Mouse (Mus musculus): ENCODE results near the gene Imp3. TPM values are rescaled to one million over a fixed set of nuclear protein-coding genes. Genes with fewer than 3 reads are reported as not detected.
"Not testable (repeated sequence)": the region's sequence is repeated elsewhere in the genome, so short reads cannot be mapped to it uniquely, and the experiment has no call there.

The Imp3 gene
- polyA plus RNA-seq, 1 experiment: 167 TPM

- DNase-seq (ENCODE audit: low read depth in 1 of 2, low spot score in 2 of 2): no peak
- 80% methylated on average over 3 of the region's 3 CpGs for WGBS
- H3K4me1 ChIP-seq (ENCODE audit: control insufficient read depth, insufficient read depth, insufficient read length): peaks cover 9% of the 10 kb centered on the region; the same call in 1 of the 2 replicates
- TF ChIP-seq CTCF (IDR thresholded peaks at IDR 0.05; ENCODE audit: extremely low read depth, insufficient read depth, insufficient read length, insufficient replicate concordance) (no peak), POLR2A (IDR thresholded peaks at IDR 0.05; ENCODE audit: low read depth, low read length) (no peak)
- no peak overlapping the region for H3K27ac ChIP-seq (ENCODE audit: insufficient read depth, low read length)
- no peaks in the 10 kb centered on the region for H3K36me3 ChIP-seq (ENCODE audit: control insufficient read depth, insufficient read depth, low read length)
- H3K27me3 ChIP-seq (ENCODE audit: control insufficient read depth, insufficient read depth, low read length): no peaks in the 10 kb centered on the region
- H3K4me3 ChIP-seq (ENCODE audit: extremely low read depth, insufficient read depth, insufficient read length): no peak overlapping the region
These were observed 33.6 kb upstream of the Imp3 start for GRCm38 (mm10) chr9:56903662-56904061.

- no peaks in the 10 kb centered on the region for H3K36me3 ChIP-seq (ENCODE audit: control insufficient read depth, insufficient read depth, low read length)
- no peak overlapping the region for H3K27ac ChIP-seq (ENCODE audit: insufficient read depth, low read length)
- no peak overlapping the region for H3K4me3 ChIP-seq (ENCODE audit: extremely low read depth, insufficient read depth, insufficient read length)
- no peaks in the 10 kb centered on the region for H3K4me1 ChIP-seq (ENCODE audit: control insufficient read depth, insufficient read depth, insufficient read length)
- TF ChIP-seq POLR2A (IDR thresholded peaks at IDR 0.05; ENCODE audit: low read depth, low read length): no peak
- no peak for TF ChIP-seq CTCF (IDR thresholded peaks at IDR 0.05; ENCODE audit: extremely low read depth, insufficient read depth, insufficient read length, insufficient replicate concordance)
- H3K27me3 ChIP-seq (ENCODE audit: control insufficient read depth, insufficient read depth, low read length): no peaks in the 10 kb centered on the region
- no peak for DNase-seq (ENCODE audit: low read depth in 1 of 2, low spot score in 2 of 2)
- WGBS: 66% methylated on average over 9 of the region's 9 CpGs
These were observed 29.7 kb upstream of the Imp3 start for GRCm38 (mm10) chr9:56907549-56907948.

- H3K27me3 ChIP-seq (ENCODE audit: control insufficient read depth, insufficient read depth, low read length); H3K4me3 ChIP-seq (ENCODE audit: extremely low read depth, insufficient read depth, insufficient read length); DNase-seq (ENCODE audit: low read depth in 1 of 2, low spot score in 2 of 2); H3K4me1 ChIP-seq (ENCODE audit: control insufficient read depth, insufficient read depth, insufficient read length); H3K27ac ChIP-seq (ENCODE audit: insufficient read depth, low read length); H3K36me3 ChIP-seq (ENCODE audit: control insufficient read depth, insufficient read depth, low read length): not testable (repeated sequence)
- WGBS: 74% methylated on average over 4 of the region's 4 CpGs
These were observed 27.3 kb upstream of the Imp3 start for GRCm38 (mm10) chr9:56909991-56910390.

- 52% methylated on average over 1 of the region's 1 CpGs for whole genome bisulfite sequencing
- Histone ChIP-seq H3K4me1 (ENCODE audit: control insufficient read depth, insufficient read depth, insufficient read length) (no peaks in the 10 kb centered on the region), H3K4me3 (ENCODE audit: extremely low read depth, insufficient read depth, insufficient read length) (no peak overlapping the region), H3K27me3 (ENCODE audit: control insufficient read depth, insufficient read depth, low read length) (no peaks in the 10 kb centered on the region), H3K36me3 (ENCODE audit: control insufficient read depth, insufficient read depth, low read length) (no peaks in the 10 kb centered on the region), H3K27ac (ENCODE audit: insufficient read depth, low read length) (no peak overlapping the region)
- TF ChIP-seq POLR2A (IDR thresholded peaks at IDR 0.05; ENCODE audit: low read depth, low read length): no peak
- TF ChIP-seq CTCF (IDR thresholded peaks at IDR 0.05; ENCODE audit: extremely low read depth, insufficient read depth, insufficient read length, insufficient replicate concordance): no peak
- DNase-seq (ENCODE audit: low read depth in 1 of 2, low spot score in 2 of 2): no peak
These were observed 26.3 kb upstream of the Imp3 start for GRCm38 (mm10) chr9:56911017-56911416.

DNA sequence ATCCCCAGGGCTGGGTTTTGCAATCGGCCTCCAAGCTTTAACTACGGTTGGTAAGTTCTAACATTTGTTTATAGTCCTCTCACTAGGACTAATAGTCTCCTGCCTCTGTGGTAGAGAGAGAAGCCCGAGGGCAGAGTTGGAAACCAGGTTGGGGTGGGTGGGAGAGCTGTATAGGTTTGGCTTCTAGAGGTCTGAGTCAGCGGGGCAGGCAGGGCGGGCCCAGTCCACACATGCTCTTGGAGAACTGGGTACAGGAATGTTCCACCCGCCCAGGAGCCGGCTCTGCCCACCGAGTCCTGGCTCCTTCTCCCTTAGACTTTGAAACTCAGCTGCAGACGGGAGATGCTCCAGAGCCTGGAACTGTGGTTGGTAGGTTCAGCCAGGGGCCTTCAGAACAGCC is 23.3 kb upstream of the Imp3 start:
- H3K4me1 ChIP-seq (ENCODE audit: control insufficient read depth, insufficient read depth, insufficient read length): no peaks in the 10 kb centered on the region
- no peaks in the 10 kb centered on the region for H3K36me3 ChIP-seq (ENCODE audit: control insufficient read depth, insufficient read depth, low read length)
- no peak for DNase-seq (ENCODE audit: low read depth in 1 of 2, low spot score in 2 of 2)
- no peak overlapping the region for H3K27ac ChIP-seq (ENCODE audit: insufficient read depth, low read length)
- WGBS: 90% methylated on average over 9 of the region's 9 CpGs
- no peak overlapping the region for H3K4me3 ChIP-seq (ENCODE audit: extremely low read depth, insufficient read depth, insufficient read length)
- TF ChIP-seq CTCF (IDR thresholded peaks at IDR 0.05; ENCODE audit: extremely low read depth, insufficient read depth, insufficient read length, insufficient replicate concordance) (no peak), POLR2A (IDR thresholded peaks at IDR 0.05; ENCODE audit: low read depth, low read length) (no peak)
- H3K27me3 ChIP-seq (ENCODE audit: control insufficient read depth, insufficient read depth, low read length): no peaks in the 10 kb centered on the region

GRCm38 (mm10) chr9:56915116-56915515 is 22.2 kb upstream of the Imp3 start:
- TF ChIP-seq CTCF (IDR thresholded peaks at IDR 0.05; ENCODE audit: extremely low read depth, insufficient read depth, insufficient read length, insufficient replicate concordance): no peak
- TF ChIP-seq POLR2A (IDR thresholded peaks at IDR 0.05; ENCODE audit: low read depth, low read length): no peak
- DNase-seq (ENCODE audit: low read depth in 1 of 2, low spot score in 2 of 2): no peak
- H3K27ac ChIP-seq (ENCODE audit: insufficient read depth, low read length): no peak overlapping the region
- H3K4me3 ChIP-seq (ENCODE audit: extremely low read depth, insufficient read depth, insufficient read length): no peak overlapping the region
- H3K27me3 ChIP-seq (ENCODE audit: control insufficient read depth, insufficient read depth, low read length): no peaks in the 10 kb centered on the region
- WGBS: 68% methylated on average over 1 of the region's 1 CpGs
- no peaks in the 10 kb centered on the region for H3K36me3 ChIP-seq (ENCODE audit: control insufficient read depth, insufficient read depth, low read length)
- no peaks in the 10 kb centered on the region for H3K4me1 ChIP-seq (ENCODE audit: control insufficient read depth, insufficient read depth, insufficient read length)

- H3K27me3 ChIP-seq (ENCODE audit: control insufficient read depth, insufficient read depth, low read length): no peaks in the 10 kb centered on the region
- TF ChIP-seq POLR2A (IDR thresholded peaks at IDR 0.05; ENCODE audit: low read depth, low read length): no peak
- TF ChIP-seq CTCF (IDR thresholded peaks at IDR 0.05; ENCODE audit: extremely low read depth, insufficient read depth, insufficient read length, insufficient replicate concordance): no peak
- no peak overlapping the region for H3K4me3 ChIP-seq (ENCODE audit: extremely low read depth, insufficient read depth, insufficient read length)
- H3K27ac ChIP-seq (ENCODE audit: insufficient read depth, low read length): no peak overlapping the region
- DNase-seq (ENCODE audit: low read depth in 1 of 2, low spot score in 2 of 2): no peak
- H3K36me3 ChIP-seq (ENCODE audit: control insufficient read depth, insufficient read depth, low read length): no peaks in the 10 kb centered on the region
- WGBS: 83% methylated on average over 5 of the region's 5 CpGs
- no peaks in the 10 kb centered on the region for H3K4me1 ChIP-seq (ENCODE audit: control insufficient read depth, insufficient read depth, insufficient read length)
These were observed 21.4 kb upstream of the Imp3 start for GRCm38 (mm10) chr9:56915695-56916410.

All from spleen, adult 2 months (tissue).